Mouse (Mus musculus): Measurements from ENCODE around the gene Spi1.
A peak's percentile ranks its signal among the peaks of the same experiment; 100 is the strongest.

Spi1 gene

GRCm38 (mm10) chr2:91066455-91066854 is 15.7 kb upstream of the Spi1 start:
- DNase-seq (ENCODE audit: low read depth, low spot score) = no peak

GRCm38 (mm10) chr2:91068162-91068871 is 13.9 kb upstream of the Spi1 start:
- no peak for DNase-seq (ENCODE audit: low read depth, low spot score)

GRCm38 (mm10) chr2:91068872-91069165 is 13.4 kb upstream of the Spi1 start:
- DNase-seq (ENCODE audit: low read depth, low spot score) = no peak

- no peak for DNase-seq (ENCODE audit: low read depth, low spot score)
Measured at GRCm38 (mm10) chr2:91069306-91070000, 12.7 kb upstream of the Spi1 start.

- DNase-seq (ENCODE audit: low read depth, low spot score) = peak; percentile 94
Measured at GRCm38 (mm10) chr2:91070076-91070800, 12.0 kb upstream of the Spi1 start, which contains the start of gene Slc39a13. Gene Slc39a13 (minus strand): TSS chr2:91070417.

GRCm38 (mm10) chr2:91071059-91071458 is 11.1 kb upstream of the Spi1 start:
- DNase-seq (ENCODE audit: low read depth, low spot score) = no peak

GRCm38 (mm10) chr2:91072092-91072491 is 10.1 kb upstream of the Spi1 start:
- DNase-seq (ENCODE audit: low read depth, low spot score) = no peak

- no peak for DNase-seq (ENCODE audit: low read depth, low spot score)
Measured at GRCm38 (mm10) chr2:91077957-91078313, 4.3 kb upstream of the Spi1 start.

- no peak for DNase-seq (ENCODE audit: low read depth, low spot score)
Measured at GRCm38 (mm10) chr2:91078314-91079025, 3.7 kb upstream of the Spi1 start.

- no peak for DNase-seq (ENCODE audit: low read depth, low spot score)
Measured at GRCm38 (mm10) chr2:91079026-91079384, 3.2 kb upstream of the Spi1 start.

GRCm38 (mm10) chr2:91080784-91081513 is 1.2 kb upstream of the Spi1 start:
- no peak for DNase-seq (ENCODE audit: low read depth, low spot score)

- DNase-seq (ENCODE audit: low read depth, low spot score) = no peak
Measured at GRCm38 (mm10) chr2:91082844-91083243, 654 bp downstream of the Spi1 start.

- DNase-seq (ENCODE audit: low read depth, low spot score) = no peak
Measured at GRCm38 (mm10) chr2:91083366-91083940, 1.3 kb downstream of the Spi1 start.

- DNase-seq (ENCODE audit: low read depth, low spot score) = no peak
Measured at GRCm38 (mm10) chr2:91084179-91084820, 2.1 kb downstream of the Spi1 start.

- no peak for DNase-seq (ENCODE audit: low read depth, low spot score)
Measured at GRCm38 (mm10) chr2:91085494-91086391, 3.6 kb downstream of the Spi1 start.

- DNase-seq (ENCODE audit: low read depth, low spot score) = no peak
Measured at GRCm38 (mm10) chr2:91086392-91087237, 4.4 kb downstream of the Spi1 start.

- DNase-seq (ENCODE audit: low read depth, low spot score) = no peak
Measured at GRCm38 (mm10) chr2:91087453-91087852, 5.3 kb downstream of the Spi1 start.

- no peak for DNase-seq (ENCODE audit: low read depth, low spot score)
Measured at GRCm38 (mm10) chr2:91088987-91089386, 6.8 kb downstream of the Spi1 start.

GRCm38 (mm10) chr2:91090208-91090607 is 8.0 kb downstream of the Spi1 start:
- DNase-seq (ENCODE audit: low read depth, low spot score) = no peak

All from telencephalon, adult 2 months (tissue).